In genomic region chr17:31216068-31216955, GRCm38 (mm10) we compare ENCODE assay signal across 12 mouse cellular contexts. TPM values are rescaled to one million over a fixed set of nuclear protein-coding genes. Genes with fewer than 3 reads are reported as not detected.
DNase-seq lines count a peak whose midpoint lies in the region; ATAC-seq and TF ChIP-seq lines count a peak whose summit lies in the region.
"Had no signal": no experiment of that assay in that cellular context is flagged by ENCODE, and none has a peak within 500 bp of the region (broad histone marks: within the 10 kb centered on the region; RNA-seq: fewer than 3 reads in every experiment).

No protein-coding gene starts in this region.

- H3K36me3 ChIP-seq in kidney, adult 2 months (ENCODE audit: control insufficient read depth, insufficient read depth, low read length), result no peaks in the 10 kb centered on the region
- no peaks in the 10 kb centered on the region for H3K36me3 ChIP-seq in neural tube, embryonic 15.5 days
- H3K36me3 ChIP-seq: hindbrain, embryonic 15.5 days; limb, embryonic 12.5 days had no signal

- H3K9me3 ChIP-seq in neural tube, embryonic 15.5 days (replicated peaks), result no peaks in the 10 kb centered on the region
- H3K9me3 ChIP-seq: hindbrain, embryonic 15.5 days; limb, embryonic 12.5 days had no signal

- TF ChIP-seq POLR2A in kidney, adult 2 months (IDR thresholded peaks at IDR 0.05; ENCODE audit: low read depth, low read length), result no peak

- TF ChIP-seq CTCF in kidney, adult 2 months (conservative IDR thresholded peaks at IDR 0.05; ENCODE audit: insufficient read depth, insufficient read length, low read depth, low read length), result no peak

- H3K4me2 ChIP-seq in neural tube, embryonic 15.5 days, result no peak overlapping the region
- H3K4me2 ChIP-seq: hindbrain, embryonic 15.5 days; limb, embryonic 12.5 days; midbrain, embryonic 11.5 days had no signal

- no peak overlapping the region for H3K4me3 ChIP-seq in kidney, adult 2 months (ENCODE audit: insufficient read depth, low read depth, low read length)
- H3K4me3 ChIP-seq in neural tube, embryonic 15.5 days (replicated peaks), result no peak overlapping the region
- H3K4me3 ChIP-seq: hindbrain, embryonic 15.5 days; limb, embryonic 12.5 days had no signal

- no peak overlapping the region for H3K9ac ChIP-seq in neural tube, embryonic 15.5 days (replicated peaks)
- H3K9ac ChIP-seq: hindbrain, embryonic 15.5 days; limb, embryonic 12.5 days had no signal

- DNase-seq in kidney, adult 2 months, result peak; percentile 20
- no peak for DNase-seq in kidney, adult 11 months
- DNase-seq in Muller cell, postnatal 12 days (ENCODE audit: inconsistent ontology term), result peak; percentile 33
- peak; percentile 46 to 63 for DNase-seq in cerebellum, postnatal 25 days
- DNase-seq in layer of hippocampus, postnatal 36 days, result no peak
- DNase-seq in heart, postnatal 25 days (ENCODE audit: low spot score), result no peak
- DNase-seq: heart, adult 11 months had no signal

- ATAC-seq in megakaryocyte, adult 5-6 weeks (ENCODE audit: poor library complexity, severe bottlenecking), result peak; percentile 78
- no peak for ATAC-seq in neural tube, embryonic 15.5 days (ENCODE audit: low FRiP score)

- 44% methylated on average over 5 of the region's 5 CpGs for WGBS in kidney, adult 2 months
- 55% methylated on average over 5 of the region's 5 CpGs for WGBS in neural tube, embryonic 15.5 days

- H3K27ac ChIP-seq in kidney, adult 2 months (ENCODE audit: insufficient read depth, low read depth, low read length), result no peak overlapping the region
- no peak overlapping the region for H3K27ac ChIP-seq in neural tube, embryonic 15.5 days (replicated peaks)
- H3K27ac ChIP-seq: hindbrain, embryonic 15.5 days; limb, embryonic 12.5 days had no signal

- intact Hi-C loops in heart, postnatal 25 days (cut with DNase I), result no loop called here

- no peaks in the 10 kb centered on the region for H3K27me3 ChIP-seq in kidney, adult 2 months (replicated peaks; ENCODE audit: control insufficient read depth, insufficient read depth, low read length)
- no peaks in the 10 kb centered on the region for H3K27me3 ChIP-seq in neural tube, embryonic 15.5 days (replicated peaks)
- H3K27me3 ChIP-seq: hindbrain, embryonic 15.5 days had no signal

- no peaks in the 10 kb centered on the region for H3K4me1 ChIP-seq in kidney, adult 2 months (ENCODE audit: control insufficient read depth, insufficient read depth, low read length)
- H3K4me1 ChIP-seq in neural tube, embryonic 15.5 days, result no peaks in the 10 kb centered on the region
- H3K4me1 ChIP-seq: hindbrain, embryonic 15.5 days had no signal

RNA-seq across cellular contexts. Expression of gene Ubash3a, which starts 8.6 kb away (rescaled TPM):
- polyA plus RNA-seq in kidney, adult 2 months (2012; rRNA removed), result 0.15 and 1.6 TPM in 2 replicates
- 2.6 and 6.2 TPM in 2 replicates for total RNA-seq in megakaryocyte, adult 5-6 weeks (2015)
- total RNA-seq in megakaryocyte, adult 5-6 weeks (2017), result 3.9 and 5.0 TPM in 2 replicates
- polyA plus RNA-seq in neural tube, embryonic 15.5 days (2015; fragmentation: Nextera tagmentation; extraction: Ambion mirVana), result 7.3 TPM in 1 of 2 replicates, not detected in the other
- 1 to 10 TPM in 1 of 2 experiments, under 1 TPM in 1; 0.85 to 1.4 TPM for total RNA-seq in layer of hippocampus, postnatal 36 days (2021)
- total RNA-seq in heart, postnatal 25 days (2021), result not detected
- polyA plus RNA-seq: hindbrain, embryonic 15.5 days; midbrain, embryonic 11.5 days had no signal

RNA-seq across cellular contexts. Expression of gene Tmprss3, which starts 17.5 kb away (rescaled TPM):
- 0.03 TPM in 1 of 2 replicates, not detected in the other for polyA plus RNA-seq in kidney, adult 2 months (2012; rRNA removed)
- total RNA-seq in megakaryocyte, adult 5-6 weeks (2015), result 0.23 and 0.56 TPM in 2 replicates
- 0.16 and 0.26 TPM in 2 replicates for total RNA-seq in megakaryocyte, adult 5-6 weeks (2017)
- 0.06 TPM in 1 of 2 replicates, not detected in the other for polyA plus RNA-seq in neural tube, embryonic 15.5 days (2015; fragmentation: Nextera tagmentation; extraction: Ambion mirVana)
- total RNA-seq in layer of hippocampus, postnatal 36 days (2021), result not detected
- not detected for total RNA-seq in heart, postnatal 25 days (2021)
- polyA plus RNA-seq: hindbrain, embryonic 15.5 days; limb, embryonic 12.5 days had no signal

RNA-seq across cellular contexts. Expression of gene Tff1, which starts 51.2 kb away (rescaled TPM):
- polyA plus RNA-seq in kidney, adult 2 months (2012; rRNA removed), result 0.31 TPM in 1 of 2 replicates, not detected in the other
- total RNA-seq in megakaryocyte, adult 5-6 weeks (2015), result not detected in 2 replicates
- total RNA-seq in megakaryocyte, adult 5-6 weeks (2017), result not detected in 2 replicates
- 4.6 TPM in 1 of 2 replicates, not detected in the other for polyA plus RNA-seq in neural tube, embryonic 15.5 days (2015; fragmentation: Nextera tagmentation; extraction: Ambion mirVana)
- total RNA-seq in layer of hippocampus, postnatal 36 days (2021), result not detected
- total RNA-seq in heart, postnatal 25 days (2021), result not detected
- polyA plus RNA-seq: hindbrain, embryonic 15.5 days; limb, embryonic 12.5 days; midbrain, embryonic 11.5 days had no signal

Comparison
In these comparisons a context has a peak if more than half of its experiments do, and no peak if none do; other contexts are left out.
1. DNase-seq: peak in kidney, adult 2 months (single experiment), Muller cell, postnatal 12 days (single experiment) and cerebellum, postnatal 25 days (2 of 2); none in kidney, adult 11 months (single experiment), layer of hippocampus, postnatal 36 days (0 of 2) and heart, postnatal 25 days (single experiment).